Mouse (Mus musculus) heart, embryonic 11.5 days (tissue): ENCODE results near the gene Rpl21. TPM values are rescaled to one million over a fixed set of nuclear protein-coding genes. Genes with fewer than 3 reads are reported as not detected.

Source experiments
- ATAC-seq: fragments of 200-750 bp; cut with Nextera tagmentation; replicated peaks from 2 replicates; pipeline ENCODE4 v1.8.0; 2017; ENCODE audit warnings: moderate library complexity; ENCODE audit not compliant: insufficient number of reproducible peaks, low FRiP score, low TSS enrichment
- H3K27ac ChIP-seq: fragments of 300-500 bp; sonication (generic); 2 replicates; pipeline ENCODE4 v1.5.1; 2014; ENCODE audit warnings: mild to moderate bottlenecking, low read depth, low read length
- H3K27me3 ChIP-seq: fragments of 300-500 bp; sonication (generic); 2 replicates; pipeline ENCODE4 v1.6.1; 2014; ENCODE audit warnings: mild to moderate bottlenecking, low read length, mixed read lengths; ENCODE audit not compliant: control insufficient read depth, insufficient read depth
- H3K36me3 ChIP-seq: fragments of 300-500 bp; sonication (generic); 2 replicates; pipeline ENCODE4 v1.6.1; 2014; ENCODE audit warnings: mild to moderate bottlenecking, low read length, moderate library complexity, mixed read lengths; ENCODE audit not compliant: control insufficient read depth, insufficient read depth
- H3K4me1 ChIP-seq: fragments of 300-500 bp; sonication (generic); 2 replicates; pipeline ENCODE4 v1.6.1; 2014; ENCODE audit warnings: low read length; ENCODE audit not compliant: control insufficient read depth, insufficient read depth
- H3K4me2 ChIP-seq: fragments of 300-500 bp; sonication (generic); 2 replicates; pipeline ENCODE4 v1.6.1; 2014; ENCODE audit warnings: mild to moderate bottlenecking, moderate library complexity
- H3K4me3 ChIP-seq: fragments of 300-500 bp; sonication (generic); 2 replicates; pipeline ENCODE4 v1.5.1; 2014; ENCODE audit warnings: low read depth, low read length
- H3K9ac ChIP-seq: fragments of 300-500 bp; sonication (generic); 2 replicates; pipeline ENCODE4 v1.6.1; 2014; ENCODE audit warnings: mild to moderate bottlenecking, low read depth, low read length, moderate library complexity
- H3K9me3 ChIP-seq: fragments of 300-500 bp; sonication (generic); replicated peaks from 2 replicates; pipeline ENCODE4 v1.6.1; 2016; ENCODE audit warnings: low read length; ENCODE audit not compliant: control insufficient read depth
- WGBS: fragments of 180-500 bp; shearing (Covaris S2); extraction: QIAGEN DNeasy Blood & Tissue Kit; methylation state at CpG from one replicate; pipeline ENCODE4 v1.1.7; 2014; ENCODE audit not compliant: insufficient replicate concordance; 5-methylcytosine and 5-hydroxymethylcytosine counted together
- polyA plus RNA-seq: library from polyadenylated mRNA; unstranded; fragments of >200 nt; fragmentation: Nextera tagmentation; extraction: Ambion mirVana; gene quantifications from 2 replicates; pipeline ENCODE4 v1.2.1, GENCODE M21; 2014

Gene Rpl21
- polyA plus RNA-seq, 1 experiment from 2014 or later, result 490 TPM

GRCm38 (mm10) chr5:146883486-146884272, 51.0 kb downstream of the Rpl21 start:
- H3K9ac ChIP-seq, result no peak overlapping the region
- no peaks in the 10 kb centered on the region for H3K36me3 ChIP-seq
- ATAC-seq, result no peak
- no peak overlapping the region for H3K27ac ChIP-seq
- 76% methylated on average over 15 of the region's 15 CpGs for WGBS
- no peaks in the 10 kb centered on the region for H3K4me1 ChIP-seq
- no peak overlapping the region for H3K4me3 ChIP-seq
- H3K9me3 ChIP-seq, result no peaks in the 10 kb centered on the region
- H3K27me3 ChIP-seq, result no peaks in the 10 kb centered on the region
- H3K4me2 ChIP-seq, result no peak overlapping the region

Other genes with a start within 250 kb of the Rpl21 start
- not detected in 2 replicates for gene Gpr12, start 247.7 kb upstream of the Rpl21 start, polyA plus RNA-seq
- gene Usp12, start 37.9 kb upstream of the Rpl21 start, polyA plus RNA-seq, result 9.2 and 11.1 TPM in 2 replicates
- 10.9 and 11.3 TPM in 2 replicates for gene Rasl11a, start 12.2 kb downstream of the Rpl21 start, polyA plus RNA-seq
- gene Gtf3a, start 115.8 kb downstream of the Rpl21 start, polyA plus RNA-seq, result 89.2 and 98.6 TPM in 2 replicates
- gene Mtif3, start 130.9 kb downstream of the Rpl21 start, polyA plus RNA-seq, result 20.7 and 23.0 TPM in 2 replicates
- gene Lnx2, start 243.7 kb downstream of the Rpl21 start, polyA plus RNA-seq, result 9.4 and 11.0 TPM in 2 replicates
- gene Polr1d, start 244.2 kb downstream of the Rpl21 start, polyA plus RNA-seq, result 103 TPM in 2 replicates